Mouse (Mus musculus) forebrain, embryonic 14.5 days (tissue): ENCODE results near the gene Foxp1. TPM values are rescaled to one million over a fixed set of nuclear protein-coding genes. Genes with fewer than 3 reads are reported as not detected.
A peak's percentile ranks its signal among the peaks of the same experiment; 100 is the strongest.

Source experiments
- ATAC-seq: fragments of 200-750 bp; cut with Nextera tagmentation; 2 replicates; pipeline ENCODE4 v1.8.0; 2017; ENCODE audit warnings: mild to moderate bottlenecking, moderate library complexity
- DNase-seq: peaks from one replicate; pipeline ENCODE4 v3.0.0-alpha.2; 2015; ENCODE audit warnings: low spot score
- H3K27ac ChIP-seq: fragments of 300-500 bp; sonication (generic); 2 replicates; pipeline ENCODE4 v1.5.1; 2014; ENCODE audit warnings: low read depth, mild to moderate bottlenecking, control low read depth, low read length, moderate library complexity
- H3K27me3 ChIP-seq: fragments of 300-500 bp; sonication (generic); replicated peaks from 2 replicates; pipeline ENCODE4 v1.6.1; 2014; ENCODE audit warnings: low read length, control low read depth, mixed read lengths; ENCODE audit not compliant: control insufficient read depth, insufficient read depth
- H3K36me3 ChIP-seq: fragments of 300-500 bp; sonication (generic); 2 replicates; pipeline ENCODE4 v1.6.1; 2014; ENCODE audit warnings: low read length, control low read depth; ENCODE audit not compliant: control insufficient read depth, insufficient read depth
- H3K4me1 ChIP-seq: fragments of 300-500 bp; sonication (generic); 2 replicates; pipeline ENCODE4 v1.6.1; 2014; ENCODE audit warnings: antibody characterized with exemption, low read length, control low read depth; ENCODE audit not compliant: control insufficient read depth, insufficient read depth
- H3K4me2 ChIP-seq: fragments of 300-500 bp; sonication (generic); 2 replicates; pipeline ENCODE4 v1.6.1; 2014; ENCODE audit warnings: mild to moderate bottlenecking, control low read depth, low read length
- H3K4me3 ChIP-seq: fragments of 300-500 bp; sonication (generic); 2 replicates; pipeline ENCODE4 v1.5.1; 2014; ENCODE audit warnings: low read depth, low read length, control low read depth
- H3K9ac ChIP-seq: fragments of 300-500 bp; sonication (generic); 2 replicates; pipeline ENCODE4 v1.6.1; 2014; ENCODE audit warnings: mild to moderate bottlenecking, low read length, control low read depth, moderate library complexity
- H3K9me3 ChIP-seq: fragments of 300-500 bp; sonication (generic); replicated peaks from 2 replicates; pipeline ENCODE4 v1.6.1; 2016; ENCODE audit warnings: low read length, control low read depth, mixed read lengths; ENCODE audit not compliant: control insufficient read depth
- WGBS: fragments of 180-500 bp; shearing (Covaris S2); extraction: QIAGEN DNeasy Blood & Tissue Kit; methylation state at CpG from one replicate; pipeline ENCODE4 v1.1.7; 2014; 5-methylcytosine and 5-hydroxymethylcytosine counted together
- polyA plus RNA-seq: library from polyadenylated mRNA; unstranded; fragments of >200 nt; fragmentation: Nextera tagmentation; extraction: Ambion mirVana; gene quantifications from 2 replicates; pipeline ENCODE4 v1.2.1, GENCODE M21; 2014

Foxp1 gene
- polyA plus RNA-seq, 1 experiment from 2014 or later: 63.3 TPM

DNA sequence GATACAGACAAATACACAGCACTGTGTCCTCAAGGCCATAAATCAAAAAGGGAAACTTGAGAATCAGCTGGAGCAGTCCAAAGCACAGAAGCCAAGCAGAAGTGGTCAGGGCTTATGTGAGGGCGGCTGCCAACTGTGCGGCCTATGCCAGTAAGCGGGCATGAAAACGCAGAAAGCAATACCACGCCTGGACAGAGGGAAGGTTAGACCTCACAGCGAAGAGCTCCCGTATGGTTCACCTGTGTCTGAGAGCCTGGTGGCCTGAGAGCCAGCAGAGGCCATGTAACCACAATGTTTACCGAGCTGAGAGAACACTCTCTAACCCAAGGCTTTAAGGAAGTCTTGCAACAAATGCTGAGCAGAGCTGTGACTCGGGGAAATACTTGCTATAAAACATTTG lies 524.8 kb downstream of the Foxp1 start:
- WGBS: 94% methylated on average over 9 of the region's 9 CpGs
- Histone ChIP-seq H3K4me2 (no peak overlapping the region), H3K4me1 (peaks cover 19% of the 10 kb centered on the region), H3K4me3 (no peak overlapping the region), H3K9me3 (no peaks in the 10 kb centered on the region), H3K36me3 (peaks cover 12% of the 10 kb centered on the region; the same call in 1 of the 2 replicates), H3K27me3 (no peaks in the 10 kb centered on the region), H3K9ac (no peak overlapping the region), H3K27ac (no peak overlapping the region)
- ATAC-seq: no peak
- DNase-seq: no peak

DNA sequence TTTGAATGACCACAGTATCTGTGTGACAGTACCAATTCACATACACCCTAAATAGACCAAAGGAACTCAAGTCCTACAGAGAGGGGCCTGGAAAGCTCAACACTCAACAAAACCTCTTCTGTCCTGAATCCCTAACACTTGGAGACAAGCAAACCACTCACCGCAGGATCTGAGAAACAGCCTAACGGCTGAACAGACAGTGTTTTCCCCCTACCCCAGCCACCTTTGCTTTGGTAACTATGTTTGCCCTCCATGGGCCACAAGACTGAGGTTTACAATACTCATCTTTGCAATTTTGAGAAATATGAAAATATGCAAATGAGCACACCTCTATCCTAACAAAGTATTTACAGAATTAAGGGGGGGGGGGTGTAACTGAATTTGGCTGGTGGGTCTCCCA lies 525.7 kb downstream of the Foxp1 start:
- DNase-seq (no peak), ATAC-seq (no peak)
- no peak overlapping the region for H3K4me2 ChIP-seq
- no peak overlapping the region for H3K27ac ChIP-seq
- peaks cover 4% of the 10 kb centered on the region; the same call in 1 of the 2 replicates for H3K36me3 ChIP-seq
- WGBS: 82% methylated on average over 2 of the region's 2 CpGs
- peaks cover 19% of the 10 kb centered on the region for H3K4me1 ChIP-seq
- no peak overlapping the region for H3K4me3 ChIP-seq
- no peak overlapping the region for H3K9ac ChIP-seq
- no peaks in the 10 kb centered on the region for H3K9me3 ChIP-seq
- H3K27me3 ChIP-seq: no peaks in the 10 kb centered on the region

DNA sequence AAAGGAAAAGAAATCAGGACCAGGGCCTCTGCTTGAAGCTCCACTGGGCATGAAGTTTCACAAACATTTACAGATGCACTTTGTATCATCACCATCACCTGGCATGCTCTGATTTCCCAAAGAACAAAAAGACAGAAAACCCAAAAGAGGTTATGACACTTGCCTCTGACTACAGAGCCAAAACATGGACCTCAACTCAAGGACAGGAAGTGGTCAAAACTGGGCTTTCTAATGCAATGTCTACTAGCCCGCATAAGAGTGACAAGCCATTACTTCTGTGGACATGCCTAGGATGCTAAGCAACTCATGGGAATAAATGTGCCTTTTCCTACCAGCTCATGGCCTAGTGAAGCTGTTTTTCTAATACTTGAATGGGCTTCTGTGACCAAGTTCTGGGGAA lies 526.2 kb downstream of the Foxp1 start:
- no peak overlapping the region for H3K4me2 ChIP-seq
- H3K27me3 ChIP-seq: no peaks in the 10 kb centered on the region
- no peak for ATAC-seq
- WGBS: 87% methylated on average over 1 of the region's 1 CpGs
- H3K9me3 ChIP-seq: no peaks in the 10 kb centered on the region
- no peak overlapping the region for H3K4me3 ChIP-seq
- H3K9ac ChIP-seq: no peak overlapping the region
- no peak overlapping the region for H3K27ac ChIP-seq
- H3K36me3 ChIP-seq: no peaks in the 10 kb centered on the region; the same call in 1 of the 2 replicates
- DNase-seq: no peak
- peaks cover 19% of the 10 kb centered on the region for H3K4me1 ChIP-seq

DNA sequence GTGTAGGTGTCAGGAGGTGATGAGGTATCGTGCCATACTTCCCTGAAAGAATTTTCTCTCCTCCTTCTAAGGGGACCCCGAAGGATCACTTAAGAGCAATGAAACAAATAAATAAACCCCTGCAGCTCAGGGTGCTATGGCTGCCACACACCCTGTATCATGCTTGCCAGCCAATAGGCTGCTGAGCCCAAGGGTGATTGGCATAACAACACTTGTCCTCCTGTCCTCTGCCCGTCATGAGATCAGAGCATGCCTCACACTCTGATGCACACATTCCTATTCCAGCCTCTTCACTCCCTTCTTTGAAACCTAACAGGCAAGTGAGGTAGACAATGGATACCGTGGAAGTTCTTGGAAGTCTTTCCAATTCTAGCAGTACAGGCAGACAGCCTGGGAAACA lies 526.8 kb downstream of the Foxp1 start:
- DNase-seq: no peak
- no peak overlapping the region for H3K4me3 ChIP-seq
- H3K4me1 ChIP-seq: peaks cover 19% of the 10 kb centered on the region

DNA sequence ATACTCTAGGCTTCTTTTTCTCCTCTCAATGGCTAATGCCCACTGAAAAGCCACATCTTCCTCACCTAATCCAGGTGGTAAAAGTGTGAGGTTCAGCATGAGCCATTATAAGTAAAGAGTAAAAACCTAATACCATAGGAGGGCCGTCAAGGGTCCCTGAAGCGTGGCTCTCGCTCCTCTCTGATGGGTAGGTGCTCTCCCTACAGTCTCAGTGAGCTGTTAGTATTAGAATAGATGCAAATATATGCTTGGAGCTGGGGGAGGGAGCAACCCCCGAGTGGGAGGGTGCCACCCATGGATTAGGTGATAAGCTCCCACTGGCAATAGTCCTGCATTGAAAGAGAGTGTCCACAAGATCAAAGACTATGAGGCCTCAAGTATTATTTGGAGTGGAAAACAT lies 527.6 kb downstream of the Foxp1 start:
- WGBS: 70% methylated on average over 4 of the region's 4 CpGs

More for the DNA sequence above, 526.8 kb downstream of the Foxp1 start:
- Histone ChIP-seq H3K9ac (no peak overlapping the region), H3K36me3 (no peaks in the 10 kb centered on the region), H3K27me3 (no peaks in the 10 kb centered on the region), H3K27ac (no peak overlapping the region), H3K4me2 (no peak overlapping the region), H3K9me3 (no peaks in the 10 kb centered on the region)
- WGBS: 68% methylated on average over 4 of the region's 4 CpGs
- no peak for ATAC-seq

DNA sequence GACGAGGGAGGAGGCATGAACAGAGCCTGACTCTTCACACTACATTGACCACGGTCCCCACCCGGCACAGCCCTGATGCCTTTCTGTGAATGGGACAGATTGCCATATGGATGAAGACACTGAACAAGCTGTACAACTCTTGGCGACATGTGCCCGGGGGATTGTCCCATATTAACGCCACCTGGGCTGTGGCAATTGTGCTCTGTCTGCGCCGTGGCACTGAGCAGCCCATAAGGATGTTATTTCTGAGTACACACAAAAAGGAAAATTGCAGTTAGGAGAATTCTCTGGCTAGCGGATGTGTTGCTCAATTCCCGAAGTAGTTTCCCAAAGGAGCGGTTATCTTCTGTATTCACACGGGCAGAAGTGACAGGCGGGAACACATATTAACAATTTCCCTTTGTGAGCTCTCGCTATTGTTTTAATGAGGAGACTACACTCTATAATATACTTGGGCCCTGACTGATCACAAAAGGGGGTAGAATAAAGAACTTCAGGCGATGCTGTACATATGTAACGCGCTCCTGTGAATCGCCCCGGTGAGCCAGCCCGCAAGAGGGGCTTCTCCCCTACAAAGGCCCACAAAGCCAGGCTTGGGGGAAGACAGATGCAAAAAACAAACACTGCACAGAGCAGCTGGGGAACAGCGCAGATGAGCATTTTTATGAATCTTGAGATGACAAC lies 528.3 kb downstream of the Foxp1 start:
- DNase-seq (peak; percentile 63), ATAC-seq (peak; percentile 79)
- no peaks in the 10 kb centered on the region for H3K36me3 ChIP-seq
- peak overlapping the region; percentile 46; the same call in 1 of the 2 replicates for H3K27ac ChIP-seq
- no peaks in the 10 kb centered on the region for H3K9me3 ChIP-seq
- peak overlapping the region; percentile 26 for H3K4me2 ChIP-seq
- WGBS: 21% methylated on average over 21 of the region's 21 CpGs
- peak overlapping the region; percentile 22; the same call in 1 of the 2 replicates for H3K9ac ChIP-seq
- H3K4me3 ChIP-seq: no peak overlapping the region
- no peaks in the 10 kb centered on the region for H3K27me3 ChIP-seq
- H3K4me1 ChIP-seq: peaks cover 16% of the 10 kb centered on the region

More for the DNA sequence above, 527.6 kb downstream of the Foxp1 start:
- Histone ChIP-seq H3K36me3 (no peaks in the 10 kb centered on the region), H3K4me1 (peaks cover 19% of the 10 kb centered on the region), H3K27me3 (no peaks in the 10 kb centered on the region), H3K9me3 (no peaks in the 10 kb centered on the region), H3K27ac (peak overlapping the region; percentile 46; the same call in 1 of the 2 replicates), H3K4me2 (no peak overlapping the region), H3K4me3 (no peak overlapping the region), H3K9ac (no peak overlapping the region)
- DNase-seq: no peak
- ATAC-seq: no peak

DNA sequence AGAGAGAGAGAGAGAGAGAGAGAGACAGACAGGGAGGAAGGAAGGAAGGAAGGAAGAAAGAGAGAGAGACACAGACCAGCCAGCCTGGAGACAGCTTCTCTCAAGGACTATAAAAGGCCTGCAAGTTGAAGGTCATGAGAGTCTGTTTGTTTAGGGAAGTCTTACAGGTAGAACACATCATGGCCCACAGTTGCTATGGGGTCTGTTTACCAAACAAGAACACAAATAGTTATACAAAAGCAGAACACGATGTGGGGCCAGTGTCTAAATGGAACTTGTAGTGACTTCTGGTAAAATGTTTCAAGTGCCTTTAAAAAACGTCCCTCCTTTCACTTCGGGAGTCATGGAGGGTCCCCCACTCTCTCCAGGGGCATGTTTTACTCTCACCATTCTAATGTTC lies 529.3 kb downstream of the Foxp1 start:
- Histone ChIP-seq H3K36me3 (no peaks in the 10 kb centered on the region), H3K9ac (no peak overlapping the region), H3K4me1 (peaks cover 12% of the 10 kb centered on the region), H3K4me3 (no peak overlapping the region), H3K27me3 (no peaks in the 10 kb centered on the region), H3K9me3 (no peaks in the 10 kb centered on the region), H3K4me2 (no peak overlapping the region), H3K27ac (no peak overlapping the region)
- no peak for DNase-seq
- ATAC-seq: no peak
- WGBS: 69% methylated on average over 3 of the region's 3 CpGs

DNA sequence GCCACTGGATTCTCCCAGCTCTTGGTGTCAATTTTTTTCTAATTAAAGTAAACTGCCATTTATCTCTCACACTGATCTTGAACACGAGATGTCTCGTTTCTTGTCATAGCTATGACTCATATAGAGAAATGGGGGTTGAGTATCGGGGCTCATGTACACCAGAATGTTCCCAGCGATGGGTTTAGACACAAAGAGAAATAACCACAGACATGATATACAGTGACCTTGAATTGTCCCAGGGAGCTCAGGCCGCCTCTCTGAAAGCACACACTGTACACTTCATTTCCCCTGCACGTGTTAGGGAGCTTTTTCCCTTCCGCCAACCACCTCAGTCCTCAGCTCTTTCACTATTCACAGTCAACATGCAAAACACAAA lies 529.8 kb downstream of the Foxp1 start:
- H3K9me3 ChIP-seq: no peaks in the 10 kb centered on the region
- no peak overlapping the region for H3K4me3 ChIP-seq
- H3K27ac ChIP-seq: no peak overlapping the region
- H3K4me1 ChIP-seq: peaks cover 12% of the 10 kb centered on the region
- ATAC-seq (no peak), DNase-seq (no peak)
- no peak overlapping the region for H3K4me2 ChIP-seq
- no peaks in the 10 kb centered on the region for H3K27me3 ChIP-seq
- no peak overlapping the region for H3K9ac ChIP-seq
- WGBS: 81% methylated on average over 7 of the region's 7 CpGs
- no peaks in the 10 kb centered on the region for H3K36me3 ChIP-seq

DNA sequence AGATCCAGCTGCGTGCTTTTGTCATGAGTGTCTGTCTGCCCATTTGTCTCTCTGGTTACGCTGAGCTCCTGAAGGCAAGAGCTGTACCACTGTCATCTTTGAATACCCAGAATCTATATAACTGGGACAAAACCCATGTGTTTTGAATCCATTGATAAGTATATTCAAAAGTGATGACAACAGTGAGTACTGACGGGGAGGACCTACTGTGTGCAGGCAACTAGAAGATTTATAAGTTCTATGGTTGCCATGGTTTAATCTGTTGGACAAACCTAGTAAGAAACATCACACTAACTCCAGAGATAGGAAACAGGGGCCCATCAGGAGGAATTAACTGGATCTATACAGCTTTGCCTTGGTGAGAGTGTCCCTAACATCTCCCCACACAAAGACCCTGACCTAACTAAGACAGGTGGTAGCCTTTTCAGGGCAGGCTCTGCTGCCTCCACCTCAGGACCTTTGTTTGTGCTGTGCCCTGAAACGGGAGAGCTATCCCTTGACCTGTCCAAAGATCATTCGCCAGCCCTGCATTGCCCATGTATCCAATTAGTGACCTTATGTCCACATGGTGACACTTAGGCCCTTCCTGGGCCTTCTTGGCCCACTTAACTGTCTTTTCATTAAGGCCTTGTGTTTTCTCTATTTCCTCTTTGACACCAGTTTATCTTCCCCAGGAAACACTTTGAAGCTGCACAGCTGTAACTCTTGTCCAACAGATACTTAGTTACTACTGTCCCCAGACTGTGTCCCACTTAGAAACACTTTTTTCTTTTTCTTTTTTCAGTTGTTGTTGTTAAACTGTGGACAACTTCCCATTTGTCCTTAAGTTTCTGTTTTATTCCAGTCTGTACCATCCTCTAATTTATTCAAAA lies 530.4 kb downstream of the Foxp1 start:
- Histone ChIP-seq H3K27ac (no peak overlapping the region), H3K9ac (no peak overlapping the region), H3K4me2 (no peak overlapping the region), H3K9me3 (no peaks in the 10 kb centered on the region), H3K27me3 (no peaks in the 10 kb centered on the region), H3K4me1 (peaks cover 12% of the 10 kb centered on the region), H3K36me3 (no peaks in the 10 kb centered on the region), H3K4me3 (no peak overlapping the region)
- ATAC-seq (no peak), DNase-seq (no peak)
- 87% methylated on average over 5 of the region's 5 CpGs for WGBS
